Mouse (Mus musculus) gastrocnemius, adult 18-20 months (tissue): ENCODE measurements at regions not wholly inside any gene's neighbourhood (a gene's known extent, or its start where the extent isn't known, plus 50 kb on each side); places are given as distances from the start of the nearest gene placed in this dataset.
A peak's percentile ranks its signal among the peaks of the same experiment; 100 is the strongest.

ENCODE experiments used
- DNase-seq: peaks from one replicate; pipeline ENCODE4 v3.0.0; 2021; ENCODE audit warnings: low spot score

DNA sequence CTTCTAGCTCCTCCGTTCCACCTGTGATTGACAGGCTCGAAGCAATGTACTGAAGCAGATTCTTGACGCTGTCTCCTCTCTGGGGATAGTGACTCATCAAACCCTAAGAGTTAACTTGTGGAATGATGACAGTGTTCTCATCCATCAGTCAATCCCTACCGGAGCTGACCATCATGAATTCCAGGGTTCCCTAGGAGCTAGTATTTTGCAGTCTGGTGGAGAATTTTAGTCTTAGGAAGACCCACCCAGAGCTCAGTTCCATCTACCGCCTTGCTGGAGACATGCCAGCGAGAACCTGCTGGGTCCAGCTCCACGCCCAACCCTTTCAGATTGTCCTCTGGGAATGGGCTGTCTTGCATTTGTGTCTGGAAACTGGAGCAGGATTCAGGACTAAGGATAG lies 85.4 kb upstream of the Zfp366 start:
- DNase-seq: peak; percentile 66

DNA sequence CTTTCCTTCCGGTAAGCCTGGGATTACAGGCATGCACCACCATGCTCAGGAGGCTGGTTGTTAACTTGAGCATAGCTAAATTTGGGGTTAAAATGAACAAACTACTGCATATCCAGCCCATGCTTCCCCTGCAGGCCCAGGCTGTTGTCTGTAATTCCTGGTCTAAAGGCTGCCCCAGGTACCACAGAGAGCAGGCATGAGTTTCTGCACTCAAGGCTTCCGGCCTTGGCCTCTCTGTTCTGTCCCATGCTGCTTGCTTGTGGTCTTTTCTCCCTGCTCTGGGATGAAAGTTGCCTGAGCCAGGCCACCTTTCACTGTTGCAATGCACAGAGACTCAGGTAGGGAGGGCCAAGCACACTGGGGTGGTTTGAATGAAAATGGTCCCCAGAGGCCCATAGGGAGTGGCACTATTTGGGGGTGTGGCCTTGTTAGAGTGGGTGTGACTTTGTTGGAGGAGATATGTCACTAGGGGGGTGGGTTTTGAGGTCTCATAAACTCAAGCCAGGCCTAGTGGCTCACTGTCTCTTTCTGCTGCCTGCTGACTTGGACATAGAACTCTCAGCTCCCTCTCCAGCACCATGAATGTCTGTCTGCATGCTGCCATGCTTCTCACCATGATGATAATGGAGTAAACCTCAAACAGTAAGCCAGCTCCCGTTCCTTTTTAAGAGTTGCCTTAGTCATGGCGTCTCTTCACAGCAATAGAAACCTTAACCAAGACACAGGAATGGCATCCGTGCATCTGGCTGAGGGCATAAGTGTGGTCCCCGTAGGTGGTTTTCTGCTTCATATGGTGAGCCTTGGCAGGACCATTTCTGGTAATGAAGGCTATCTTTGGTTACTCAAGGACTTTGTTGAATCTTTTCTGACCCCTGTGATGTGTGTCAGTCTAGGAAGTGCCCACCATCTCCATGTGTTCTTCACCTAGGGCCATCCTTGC lies 86.7 kb upstream of the Zfp366 start:
- DNase-seq: no peak

DNA sequence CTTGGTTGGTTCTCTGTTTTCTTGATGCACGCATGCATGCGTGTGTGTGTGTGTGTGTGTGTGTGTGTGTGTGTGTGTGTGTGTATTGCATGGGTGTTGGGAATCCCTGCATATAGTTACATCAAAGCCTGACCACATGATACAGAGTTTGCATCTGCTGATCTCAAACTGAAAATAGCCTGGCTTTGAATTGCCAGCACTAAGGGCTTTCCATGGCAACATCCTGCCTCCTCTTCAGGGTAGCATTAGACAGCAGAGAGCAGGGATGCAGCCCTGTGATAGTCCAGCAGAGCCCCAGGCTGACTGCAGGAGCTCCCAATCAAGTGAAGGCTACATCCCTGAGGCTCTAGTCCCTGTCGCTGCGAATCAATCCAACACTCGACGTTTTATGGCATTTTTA lies 87.8 kb upstream of the Zfp366 start:
- DNase-seq: no peak

DNA sequence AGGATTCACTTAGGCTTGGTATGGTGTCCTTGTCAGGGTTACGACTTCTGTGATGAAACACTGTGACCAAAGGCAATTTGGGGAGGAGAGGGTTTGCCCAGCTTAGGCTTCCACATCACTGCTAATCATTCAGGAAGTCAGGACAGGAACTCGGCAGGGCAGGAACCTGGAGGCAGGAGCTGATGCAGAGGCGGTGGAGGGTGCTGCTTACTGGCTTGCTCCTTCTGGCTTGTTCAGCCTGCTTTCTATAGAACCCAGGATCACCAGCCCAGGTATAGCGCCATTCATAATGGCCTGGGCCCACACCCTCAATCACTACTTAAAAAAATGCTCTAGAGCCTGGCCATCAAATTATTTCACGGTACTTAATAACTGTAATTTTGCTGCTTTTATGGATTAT lies 89.6 kb upstream of the Zfp366 start:
- DNase-seq: no peak

DNA sequence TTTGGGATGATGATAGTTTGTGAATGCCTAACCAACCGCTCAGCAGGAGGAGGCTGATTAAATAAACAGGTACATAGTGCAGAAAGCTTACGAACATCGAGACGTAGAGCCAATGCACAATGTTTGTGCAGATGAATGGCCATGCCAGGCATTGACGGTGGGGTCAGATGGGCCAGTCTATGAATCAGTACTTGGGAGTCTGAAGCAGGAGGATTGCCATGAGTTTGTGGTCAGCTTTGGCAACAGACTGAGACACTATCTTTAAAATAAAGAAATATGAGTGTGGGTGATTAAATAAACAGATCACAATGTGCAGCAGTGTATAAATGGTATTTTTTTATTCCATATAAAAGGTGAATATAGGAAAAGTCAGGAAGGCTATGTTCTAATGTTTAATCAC lies 90.4 kb upstream of the Zfp366 start:
- no peak for DNase-seq

DNA sequence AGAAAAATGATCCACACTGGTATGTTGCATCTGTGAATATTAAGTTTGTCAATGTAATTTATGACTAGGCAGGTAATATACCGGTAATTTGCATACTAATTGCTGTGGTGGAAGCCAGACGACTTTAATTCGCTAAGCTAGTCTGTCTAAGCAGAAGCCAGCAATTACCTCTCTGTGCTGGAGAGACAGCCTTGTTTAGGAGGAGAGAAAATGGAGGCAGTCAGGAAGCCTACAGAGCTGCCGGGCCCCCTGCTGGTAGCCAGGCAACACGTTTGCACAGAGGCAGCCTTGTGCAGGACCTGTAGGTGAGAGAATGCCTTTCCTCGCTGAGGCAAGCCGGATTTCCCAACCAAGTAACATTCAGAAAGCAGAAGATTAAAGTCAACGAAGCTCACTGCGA lies 91.4 kb upstream of the Zfp366 start:
- DNase-seq: peak; percentile 77

DNA sequence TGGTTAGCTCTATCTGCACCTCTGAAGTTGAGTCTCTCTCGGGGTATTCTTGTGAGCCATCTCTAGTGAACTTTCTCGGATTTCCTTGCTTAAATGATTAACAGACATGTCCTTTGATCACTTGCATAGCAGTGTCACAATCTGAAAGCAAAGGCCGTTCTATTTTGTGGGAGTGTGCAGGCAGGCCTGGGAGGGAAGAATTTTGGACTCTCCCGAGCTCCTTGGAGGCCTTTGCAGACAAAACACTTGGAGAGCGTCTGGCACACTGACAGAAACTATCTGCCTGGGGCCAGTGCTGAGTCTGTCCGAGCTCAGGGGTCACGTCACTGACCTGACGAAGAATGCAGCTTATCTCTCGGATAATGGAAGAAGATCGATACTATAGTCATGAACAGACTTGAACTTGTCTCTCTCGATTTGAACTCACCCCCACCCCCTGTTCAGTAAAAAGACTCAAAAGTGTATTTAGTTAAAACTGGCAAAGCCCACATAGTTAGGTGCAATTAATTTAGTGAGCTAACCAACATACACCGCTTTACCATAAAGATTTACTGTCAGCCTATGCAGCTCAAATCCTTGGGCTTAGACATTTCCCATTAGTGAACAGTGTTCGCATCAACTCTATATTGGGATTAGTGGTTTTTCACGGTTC lies 92.2 kb upstream of the Zfp366 start:
- peak; percentile 47 for DNase-seq

DNA sequence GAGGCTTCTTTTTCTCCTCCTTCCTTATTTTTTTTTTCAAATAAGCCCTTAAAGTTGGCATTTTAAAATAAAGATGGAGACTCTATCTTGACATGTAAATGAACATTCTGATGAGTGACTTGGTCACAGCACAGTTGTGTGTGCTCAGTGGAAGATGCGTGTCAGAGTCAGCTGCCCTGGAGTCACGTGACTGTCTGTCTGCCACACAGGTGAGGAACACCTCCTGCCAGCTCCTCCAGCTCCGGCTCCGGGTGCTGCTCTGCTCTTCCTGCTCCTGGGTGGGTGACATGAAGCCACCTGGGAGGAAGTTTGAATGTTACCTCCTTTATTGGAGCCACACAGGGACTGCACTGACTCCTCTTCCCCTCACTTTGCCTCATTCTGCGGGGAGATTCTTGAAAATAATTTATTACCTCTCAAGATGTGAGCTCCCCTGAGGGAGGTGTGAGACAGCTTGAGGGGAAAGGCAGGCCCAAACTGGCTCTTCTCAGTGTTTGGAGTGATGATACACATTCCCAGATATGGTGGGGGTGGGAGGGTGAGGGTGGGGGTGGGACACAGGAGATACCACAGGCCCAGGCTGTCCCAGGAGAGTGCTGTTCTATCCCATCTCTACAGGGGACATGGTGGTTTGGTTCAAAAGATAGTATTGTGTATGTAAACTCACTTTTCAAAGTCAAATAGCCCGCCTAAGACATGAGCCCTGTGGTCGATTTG lies 92.9 kb upstream of the Zfp366 start:
- no peak for DNase-seq

DNA sequence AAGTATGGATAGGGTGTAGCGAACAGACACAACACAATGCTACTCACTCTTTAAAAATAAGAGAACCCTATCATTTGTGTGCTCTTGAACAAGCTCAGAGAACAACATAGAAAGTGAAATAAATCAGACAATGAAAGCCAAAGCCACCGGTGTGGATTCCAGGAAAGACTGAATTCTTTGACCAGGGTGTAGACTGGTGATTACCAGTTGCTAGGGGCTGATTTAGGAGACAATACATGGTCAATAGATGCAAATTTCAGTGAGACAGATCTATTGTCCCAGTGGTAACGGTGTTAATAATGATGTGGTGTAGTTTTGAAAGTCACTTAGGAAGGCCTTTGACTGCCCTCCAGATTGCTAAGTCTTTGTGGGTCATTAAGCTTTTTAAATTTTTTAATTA lies 94.3 kb upstream of the Zfp366 start:
- no peak for DNase-seq

DNA sequence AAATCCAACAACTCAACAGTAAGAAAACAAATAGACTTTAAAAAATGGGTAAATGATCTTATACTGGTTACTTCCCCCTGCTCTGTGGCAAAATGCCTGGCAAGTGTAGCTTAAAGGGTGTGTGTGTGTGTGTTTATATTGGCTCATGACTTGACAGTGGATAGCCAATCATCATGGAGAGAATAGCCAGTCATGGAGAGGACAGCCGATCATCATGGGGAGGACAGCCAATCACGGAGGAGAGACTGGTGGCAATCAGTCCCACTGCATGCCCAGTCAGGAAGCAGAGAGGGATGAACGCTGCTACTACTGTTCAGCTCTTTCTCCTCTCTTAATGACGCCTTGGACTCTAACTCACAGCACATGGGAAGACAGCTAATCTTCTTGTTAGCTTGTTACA lies 96.3 kb upstream of the Zfp366 start:
- no peak for DNase-seq

DNA sequence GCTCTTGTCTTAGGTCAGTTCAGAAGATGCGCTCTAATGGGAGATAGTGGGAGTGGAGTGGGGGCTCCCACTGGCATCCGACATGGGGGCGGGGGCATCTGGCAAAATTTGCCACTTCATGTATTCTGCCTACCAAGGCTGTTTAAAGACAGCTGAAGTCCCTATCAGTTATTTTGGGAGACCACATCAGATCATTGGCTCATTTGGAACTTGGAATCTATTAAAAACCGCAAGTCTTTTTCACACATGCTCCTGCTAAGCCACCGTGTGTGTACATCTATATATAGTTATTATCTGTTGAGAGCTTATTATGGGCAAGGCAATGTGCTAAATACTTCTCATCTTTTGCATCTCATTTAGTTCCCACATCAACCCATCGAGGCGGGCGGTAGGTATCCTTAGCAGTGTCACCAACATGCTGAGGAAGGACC lies 95.0 kb upstream of the 1700024P04Rik start:
- DNase-seq: no peak

DNA sequence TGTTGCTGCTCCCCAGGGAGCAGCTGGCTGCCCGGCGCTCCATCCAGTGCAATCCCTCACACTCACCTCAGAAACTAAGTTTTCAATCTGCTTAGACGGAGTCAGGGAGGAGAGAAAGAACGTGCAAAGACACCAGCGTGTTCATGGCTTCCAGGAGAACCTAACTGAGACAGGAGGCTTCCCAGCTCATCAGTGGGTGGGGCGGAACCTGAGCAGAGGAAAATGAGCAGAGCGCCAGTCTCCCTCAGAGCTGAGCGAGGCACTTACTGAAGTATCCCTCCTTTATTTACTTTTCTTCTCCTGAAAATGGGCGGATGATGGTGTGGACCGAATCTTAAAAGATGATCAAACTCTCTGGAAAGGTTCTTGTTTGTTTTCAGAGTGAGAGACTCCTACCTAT lies 94.3 kb upstream of the 1700024P04Rik start:
- no peak for DNase-seq

DNA sequence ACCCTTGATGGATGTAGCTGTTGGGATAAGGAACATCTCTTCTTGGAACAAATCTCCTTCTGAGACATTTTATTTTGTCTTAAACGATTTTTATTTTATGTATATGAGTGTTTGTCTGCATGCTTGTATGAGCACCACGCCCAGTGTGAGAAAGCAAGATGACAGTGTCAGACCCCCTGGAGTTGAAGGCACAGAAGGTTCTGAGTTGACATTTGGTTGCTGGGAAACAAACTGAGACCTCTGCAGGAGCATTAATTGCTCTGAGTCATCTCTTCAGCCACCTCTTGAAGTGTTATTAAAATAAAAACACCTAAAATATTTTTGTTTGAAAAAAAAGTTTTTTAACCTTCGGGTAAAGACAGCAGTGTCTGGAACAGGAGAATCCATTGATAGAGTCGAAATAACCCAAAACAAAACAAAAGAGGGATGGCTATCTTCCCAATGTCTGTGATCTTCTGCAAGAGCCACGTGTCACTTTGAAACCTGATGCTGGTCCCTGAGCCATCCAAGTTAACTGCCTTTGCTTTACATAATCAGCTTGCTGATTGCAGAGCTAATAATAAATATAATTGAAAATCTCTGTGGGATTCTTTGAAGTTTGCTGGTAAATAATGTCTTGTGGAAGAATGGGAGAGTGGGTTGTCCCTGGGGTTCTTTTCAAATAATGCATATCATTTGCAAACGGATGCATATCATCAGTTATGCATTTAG lies 92.8 kb upstream of the 1700024P04Rik start:
- DNase-seq: no peak

DNA sequence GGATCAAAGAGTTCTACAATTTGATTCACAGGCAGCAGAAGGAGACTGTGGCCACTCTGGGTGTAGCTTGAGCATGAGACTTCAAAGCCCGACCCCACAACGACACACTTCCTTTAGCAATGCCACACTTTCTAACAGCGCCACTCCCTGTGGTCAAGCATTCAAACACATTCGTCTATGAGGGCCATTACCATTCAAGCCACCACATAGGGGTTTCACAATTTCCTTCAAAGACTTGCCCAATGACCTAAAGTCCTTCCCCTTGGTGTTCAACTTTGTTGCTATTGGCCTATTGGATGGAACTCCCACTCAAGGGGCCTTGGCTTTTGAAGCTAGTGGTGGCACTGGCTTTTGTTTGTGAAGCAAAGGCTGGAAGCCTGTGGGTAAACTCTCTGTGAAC lies 91.1 kb upstream of the 1700024P04Rik start:
- DNase-seq: no peak

DNA sequence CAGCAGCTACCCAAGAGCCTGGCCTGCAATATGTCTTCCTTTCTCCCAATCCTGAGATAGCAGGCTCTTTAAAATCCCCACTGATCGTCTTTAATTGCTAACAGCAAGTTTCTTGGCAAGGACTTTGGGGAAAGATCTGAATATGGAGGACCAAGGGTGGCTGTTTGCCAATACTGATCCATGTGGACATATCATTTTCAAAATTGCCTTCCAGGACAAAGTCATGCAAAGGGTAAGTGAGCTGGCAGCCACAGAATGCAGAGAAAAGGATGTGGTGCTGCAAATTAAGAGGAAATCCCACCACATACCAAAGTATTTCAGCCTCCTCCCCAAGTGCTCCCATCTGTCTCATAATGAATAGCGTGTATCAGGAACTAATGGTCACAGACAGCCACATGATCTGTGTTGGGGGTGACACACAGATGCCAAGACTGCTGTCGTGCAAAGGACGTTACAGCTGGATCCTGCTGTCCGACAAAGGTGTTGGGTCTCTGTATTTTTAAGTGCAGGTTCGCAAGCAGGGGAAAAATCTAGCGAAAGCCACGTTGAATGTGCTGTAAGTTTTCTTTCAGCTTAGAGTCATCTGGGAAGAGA lies 87.6 kb upstream of the 1700024P04Rik start:
- peak; percentile 60 for DNase-seq

DNA sequence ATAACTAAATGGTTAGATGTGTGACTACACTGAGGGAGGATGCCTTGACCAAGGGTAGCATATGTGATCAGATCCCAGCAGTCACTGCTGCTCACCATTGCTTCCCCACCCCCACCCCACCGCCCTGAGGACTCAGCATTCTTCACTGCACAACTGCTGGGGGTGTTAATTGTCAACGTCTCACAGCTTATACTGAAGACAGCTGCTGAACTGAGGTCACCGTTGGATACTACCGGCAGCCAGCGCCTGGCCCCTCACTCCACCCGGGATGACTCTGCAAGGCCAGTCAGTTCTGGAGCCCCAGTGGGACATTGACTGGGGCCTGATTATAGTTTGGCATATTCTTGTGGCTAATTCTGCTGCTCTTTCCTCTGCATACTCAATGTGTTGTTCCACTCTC lies 87.0 kb upstream of the 1700024P04Rik start:
- peak; percentile 48 for DNase-seq

DNA sequence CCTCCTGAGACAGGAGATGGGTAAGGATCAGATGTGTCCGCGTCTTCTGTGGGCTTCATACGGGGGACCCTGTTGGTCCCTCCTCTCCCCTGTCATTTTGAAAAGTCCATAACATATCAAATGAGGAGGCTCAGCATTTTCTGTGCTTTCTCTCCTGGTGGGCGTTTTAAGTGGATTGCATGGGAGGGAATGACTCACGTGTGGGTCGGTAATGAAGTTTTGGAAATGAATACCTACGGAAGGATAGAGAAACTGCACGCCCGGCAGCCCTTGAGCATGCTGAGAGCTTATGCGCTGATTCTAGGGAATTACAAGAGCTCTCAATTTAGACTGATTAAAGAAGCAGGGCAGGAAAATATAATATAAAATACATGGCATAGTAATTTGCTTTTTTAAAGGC lies 85.4 kb upstream of the 1700024P04Rik start:
- no peak for DNase-seq

DNA sequence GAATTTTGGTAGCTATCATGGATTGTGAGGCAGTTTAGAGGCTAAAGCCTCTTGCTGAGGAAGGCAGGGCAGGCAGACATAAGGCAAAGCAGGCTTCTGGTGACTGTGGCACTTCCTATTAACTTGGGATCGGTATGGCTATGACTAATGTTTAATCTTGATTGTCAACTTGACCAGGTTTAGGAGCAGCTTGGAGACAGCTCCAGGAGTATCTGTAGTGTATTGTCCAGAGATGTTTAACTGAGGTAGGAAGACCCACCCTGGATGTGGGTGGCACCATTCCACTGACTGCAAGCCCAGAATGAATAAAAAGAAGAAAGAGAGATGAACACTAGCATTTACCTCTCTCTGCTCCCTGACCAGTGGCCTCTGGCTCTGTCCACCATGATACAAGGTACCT lies 83.1 kb upstream of the 1700024P04Rik start:
- no peak for DNase-seq

DNA sequence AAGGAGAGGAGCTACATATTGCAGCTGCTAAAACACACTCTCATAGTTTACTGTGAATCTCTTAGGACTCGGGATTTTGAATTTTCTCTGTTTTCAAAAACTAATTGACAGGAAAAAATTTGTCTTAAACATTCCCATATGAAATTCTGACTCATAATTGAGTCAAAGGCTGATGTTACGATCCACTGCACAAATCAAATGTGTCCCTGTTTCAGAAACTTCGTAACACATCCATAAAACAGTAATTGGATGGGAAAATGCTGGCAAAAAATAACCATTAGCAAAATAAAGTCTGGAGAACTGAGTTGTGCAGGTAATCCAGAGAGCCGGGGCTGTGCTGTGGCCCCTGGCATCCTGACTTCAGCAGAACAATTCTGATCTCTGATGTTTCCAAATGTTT lies 79.1 kb upstream of the 1700024P04Rik start:
- no peak for DNase-seq

DNA sequence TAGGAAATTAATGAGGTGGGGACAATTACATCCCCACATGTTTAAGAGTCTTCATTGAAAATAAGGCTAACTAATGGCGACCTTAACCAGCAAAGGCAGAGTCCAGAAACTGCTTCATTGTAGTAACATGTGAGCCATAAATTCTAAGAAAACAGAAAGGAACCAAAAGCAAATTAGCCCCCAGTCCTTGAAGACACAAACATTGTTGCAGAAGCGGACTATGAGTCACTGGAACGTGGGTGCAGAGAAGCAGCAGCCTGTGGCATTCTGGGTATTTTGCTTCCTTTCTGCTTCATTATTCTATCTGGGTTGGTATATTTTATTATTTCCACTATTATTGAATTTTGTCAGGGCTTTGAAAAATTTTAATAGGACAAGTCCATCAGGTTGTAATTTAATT lies 78.6 kb upstream of the 1700024P04Rik start:
- no peak for DNase-seq
